In the genomic region with DNA sequence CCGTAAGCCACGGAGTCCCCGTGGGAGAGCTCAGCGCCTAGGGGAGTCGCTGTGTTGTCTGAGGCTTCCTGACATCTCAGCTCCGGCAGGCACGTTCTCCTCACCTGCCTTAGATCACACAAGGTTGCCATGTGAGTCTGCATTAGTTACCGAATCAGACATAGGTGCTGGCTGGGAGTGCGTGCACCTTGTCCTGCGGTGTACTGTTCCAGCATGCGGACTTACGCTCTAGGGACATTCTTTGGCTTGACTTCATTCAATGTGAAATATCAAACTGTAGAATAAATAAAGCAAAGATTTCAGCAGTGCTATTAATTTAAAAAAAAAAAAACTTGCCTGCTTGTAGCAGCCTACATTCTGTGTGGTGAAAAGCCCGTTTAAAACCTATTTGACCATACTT, we compare ENCODE assay signal across 21 mouse cellular contexts.
DNase-seq lines count a peak whose midpoint lies in the region; ATAC-seq and TF ChIP-seq lines count a peak whose summit lies in the region.
"Had no signal": no experiment of that assay in that cellular context is flagged by ENCODE, and none has a peak within 500 bp of the region (broad histone marks: within the 10 kb centered on the region; RNA-seq: fewer than 3 reads in every experiment).

No protein-coding gene starts in this region.

- no peaks in the 10 kb centered on the region for H3K27me3 ChIP-seq in forebrain, embryonic 16.5 days (replicated peaks; ENCODE audit: control insufficient read depth, insufficient read depth, low read length)
- no peaks in the 10 kb centered on the region for H3K27me3 ChIP-seq in forebrain, embryonic 15.5 days
- no peaks in the 10 kb centered on the region for H3K27me3 ChIP-seq in neural tube, embryonic 12.5 days (replicated peaks)
- H3K27me3 ChIP-seq in neural tube, embryonic 15.5 days (replicated peaks): no peaks in the 10 kb centered on the region
- H3K27me3 ChIP-seq in midbrain, embryonic 13.5 days: no peaks in the 10 kb centered on the region
- H3K27me3 ChIP-seq: CH12.LX; embryonic facial prominence, embryonic 13.5 days; heart, embryonic 15.5 days; hindbrain, embryonic 13.5 days; Patski had no signal

- no peak for TF ChIP-seq CTCF in layer of hippocampus, adult 2 months (conservative IDR thresholded peaks at IDR 0.05)

- H3K4me1 ChIP-seq in forebrain, embryonic 16.5 days (replicated peaks; ENCODE audit: control insufficient read depth, insufficient read depth, low read length): peaks cover 12% of the 10 kb centered on the region
- peaks cover 32% of the 10 kb centered on the region for H3K4me1 ChIP-seq in forebrain, embryonic 15.5 days
- H3K4me1 ChIP-seq in neural tube, embryonic 12.5 days: peaks cover 23% of the 10 kb centered on the region
- H3K4me1 ChIP-seq in neural tube, embryonic 15.5 days: peaks cover 21% of the 10 kb centered on the region
- H3K4me1 ChIP-seq in midbrain, embryonic 13.5 days (replicated peaks): peaks cover 46% of the 10 kb centered on the region

- WGBS in forebrain, embryonic 16.5 days: 81% methylated on average over 13 of the region's 13 CpGs
- 83% methylated on average over 13 of the region's 13 CpGs for WGBS in forebrain, embryonic 15.5 days
- WGBS in neural tube, embryonic 12.5 days: 87% methylated on average over 13 of the region's 13 CpGs
- WGBS in neural tube, embryonic 15.5 days: 66% methylated on average over 13 of the region's 13 CpGs
- 89% methylated on average over 13 of the region's 13 CpGs for WGBS in midbrain, embryonic 13.5 days

- ATAC-seq in forebrain, embryonic 16.5 days: peak; percentile 36; the same call in 1 of the 2 replicates
- no peak for ATAC-seq in forebrain, embryonic 15.5 days (replicated peaks)
- 0 out of 2 replicates have a peak, but pooled peaks have one; percentile 3 for ATAC-seq in neural tube, embryonic 12.5 days (ENCODE audit: low FRiP score, low read depth)
- no peak for ATAC-seq in neural tube, embryonic 15.5 days (ENCODE audit: low FRiP score)
- ATAC-seq in midbrain, embryonic 13.5 days: no peak
- ATAC-seq: activated CD4-positive, CD25-positive, alpha-beta regulatory T cell, adult 4 months; Patski had no signal

- no peak overlapping the region for H3K4me2 ChIP-seq in forebrain, embryonic 16.5 days (ENCODE audit: low read length)
- no peak overlapping the region for H3K4me2 ChIP-seq in forebrain, embryonic 15.5 days (replicated peaks)
- H3K4me2 ChIP-seq in neural tube, embryonic 12.5 days (replicated peaks): no peak overlapping the region
- H3K4me2 ChIP-seq in neural tube, embryonic 15.5 days: no peak overlapping the region
- H3K4me2 ChIP-seq in midbrain, embryonic 13.5 days (replicated peaks): no peak overlapping the region
- H3K4me2 ChIP-seq: embryonic facial prominence, embryonic 13.5 days; heart, embryonic 11.5 days; heart, embryonic 15.5 days; hindbrain, embryonic 13.5 days had no signal

- no peak for DNase-seq in layer of hippocampus, adult 2 months (ENCODE audit: low spot score in 2 of 2)
- no peak for DNase-seq in layer of hippocampus, adult 9-11 months
- DNase-seq: adrenal gland, postnatal 14 days; cerebellum, adult 9-10 months; cerebellum, postnatal 25 days; forebrain, postnatal 0 days; gastrocnemius, postnatal 14 days; heart, adult 2 months; heart, postnatal 14 days had no signal

- no peaks in the 10 kb centered on the region for H3K36me3 ChIP-seq in forebrain, embryonic 16.5 days (ENCODE audit: control insufficient read depth, insufficient read depth)
- H3K36me3 ChIP-seq in forebrain, embryonic 15.5 days: no peaks in the 10 kb centered on the region
- no peaks in the 10 kb centered on the region for H3K36me3 ChIP-seq in neural tube, embryonic 12.5 days
- no peaks in the 10 kb centered on the region for H3K36me3 ChIP-seq in neural tube, embryonic 15.5 days
- peaks cover 3% of the 10 kb centered on the region; the same call in 1 of the 2 replicates for H3K36me3 ChIP-seq in midbrain, embryonic 13.5 days
- H3K36me3 ChIP-seq: heart, embryonic 15.5 days; hindbrain, embryonic 13.5 days had no signal

- no peak overlapping the region for H3K27ac ChIP-seq in forebrain, embryonic 16.5 days (ENCODE audit: low read length)
- H3K27ac ChIP-seq in forebrain, embryonic 15.5 days (replicated peaks): no peak overlapping the region
- H3K27ac ChIP-seq in layer of hippocampus, adult 2 months: peak overlapping the region; percentile 60; the same call in 1 of the 2 replicates
- H3K27ac ChIP-seq in neural tube, embryonic 12.5 days: no peak overlapping the region
- H3K27ac ChIP-seq in neural tube, embryonic 15.5 days (replicated peaks): no peak overlapping the region
- H3K27ac ChIP-seq in midbrain, embryonic 13.5 days: no peak overlapping the region
- H3K27ac ChIP-seq: embryonic facial prominence, embryonic 13.5 days; heart, adult 2 months; heart, embryonic 15.5 days; hindbrain, embryonic 13.5 days had no signal

- H3K4me3 ChIP-seq in forebrain, embryonic 16.5 days (replicated peaks; ENCODE audit: low read length): no peak overlapping the region
- H3K4me3 ChIP-seq in forebrain, embryonic 15.5 days: no peak overlapping the region
- H3K4me3 ChIP-seq in layer of hippocampus, adult 2 months: no peak overlapping the region
- H3K4me3 ChIP-seq in neural tube, embryonic 12.5 days: no peak overlapping the region
- H3K4me3 ChIP-seq in neural tube, embryonic 15.5 days (replicated peaks): no peak overlapping the region
- H3K4me3 ChIP-seq in midbrain, embryonic 13.5 days (replicated peaks): no peak overlapping the region
- H3K4me3 ChIP-seq: embryonic facial prominence, embryonic 13.5 days; heart, adult 2 months; heart, embryonic 15.5 days; hindbrain, embryonic 13.5 days had no signal

- H3K9me3 ChIP-seq in forebrain, embryonic 16.5 days (ENCODE audit: control insufficient read depth, low read length): no peaks in the 10 kb centered on the region
- no peaks in the 10 kb centered on the region for H3K9me3 ChIP-seq in forebrain, embryonic 15.5 days
- H3K9me3 ChIP-seq in neural tube, embryonic 12.5 days: no peaks in the 10 kb centered on the region
- H3K9me3 ChIP-seq in neural tube, embryonic 15.5 days (replicated peaks): no peaks in the 10 kb centered on the region
- H3K9me3 ChIP-seq in midbrain, embryonic 13.5 days: no peaks in the 10 kb centered on the region
- H3K9me3 ChIP-seq: embryonic facial prominence, embryonic 13.5 days; heart, embryonic 15.5 days; hindbrain, embryonic 13.5 days had no signal

- H3K9ac ChIP-seq in forebrain, embryonic 16.5 days (replicated peaks; ENCODE audit: low read depth, low read length): no peak overlapping the region
- no peak overlapping the region for H3K9ac ChIP-seq in forebrain, embryonic 15.5 days (replicated peaks)
- H3K9ac ChIP-seq in neural tube, embryonic 12.5 days: no peak overlapping the region
- H3K9ac ChIP-seq in neural tube, embryonic 15.5 days (replicated peaks): no peak overlapping the region
- H3K9ac ChIP-seq in midbrain, embryonic 13.5 days (replicated peaks): no peak overlapping the region
- H3K9ac ChIP-seq: embryonic facial prominence, embryonic 13.5 days; forebrain, postnatal 0 days; heart, embryonic 15.5 days; hindbrain, embryonic 13.5 days had no signal

Comparison
In these comparisons a context has a peak if more than half of its experiments do, and no peak if none do; other contexts are left out.
1. ATAC-seq: peak in forebrain, embryonic 16.5 days (single experiment) and neural tube, embryonic 12.5 days (single experiment); none in forebrain, embryonic 15.5 days (single experiment), neural tube, embryonic 15.5 days (single experiment) and midbrain, embryonic 13.5 days (single experiment).